Mouse (Mus musculus): Measurements from ENCODE around the gene Hbq1b. TPM values are rescaled to one million over a fixed set of nuclear protein-coding genes. Genes with fewer than 3 reads are reported as not detected.

Hbq1b gene
- total RNA-seq (2022), result 1 to 10 TPM in 2 of 4 experiments, not detected in 2; 1.1 to 2.5 TPM

DNA sequence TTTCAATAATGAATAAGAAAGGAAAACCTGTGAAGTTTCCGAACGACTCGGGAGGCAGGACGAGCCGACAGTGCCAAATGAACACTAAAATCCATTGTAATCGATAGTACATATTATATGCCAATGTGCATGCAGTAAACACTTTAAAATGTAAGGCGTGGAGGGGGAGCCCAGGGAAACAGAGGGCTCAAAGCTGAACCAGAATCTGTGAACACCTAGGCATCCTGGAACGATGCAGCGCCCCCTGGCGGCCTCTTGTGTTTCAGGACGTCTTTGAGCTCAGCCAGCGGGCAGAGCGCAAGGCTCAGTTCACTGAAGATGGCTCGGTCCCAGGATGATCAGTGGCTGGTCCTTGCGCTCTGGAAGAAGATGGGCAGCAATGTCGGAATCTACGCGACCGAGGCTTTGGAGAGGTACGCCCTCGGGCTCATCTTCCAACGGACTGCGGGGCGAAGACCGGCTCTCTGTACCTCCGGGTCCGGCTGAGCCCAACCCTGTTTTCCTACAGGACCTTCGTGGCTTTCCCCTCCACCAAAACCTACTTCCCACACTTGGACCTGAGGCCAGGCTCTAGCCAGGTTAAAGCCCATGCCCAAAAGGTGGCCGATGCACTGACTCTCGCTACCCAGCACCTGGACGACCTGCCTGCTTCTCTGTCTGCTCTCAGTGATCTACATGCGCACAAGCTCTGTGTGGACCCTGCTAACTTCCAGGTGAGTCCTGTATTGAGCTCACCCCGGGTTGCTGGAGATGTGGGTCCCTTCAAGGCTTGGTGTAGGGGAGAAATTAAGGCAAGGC lies at the start of gene Hbq1b:
Hbq1b (plus strand) TSS at position 271 of the 798 bp plus-strand sequence.
- DNase-seq (ENCODE audit: low spot score in 2 of 2), result peak; percentile 69 to 83

DNA sequence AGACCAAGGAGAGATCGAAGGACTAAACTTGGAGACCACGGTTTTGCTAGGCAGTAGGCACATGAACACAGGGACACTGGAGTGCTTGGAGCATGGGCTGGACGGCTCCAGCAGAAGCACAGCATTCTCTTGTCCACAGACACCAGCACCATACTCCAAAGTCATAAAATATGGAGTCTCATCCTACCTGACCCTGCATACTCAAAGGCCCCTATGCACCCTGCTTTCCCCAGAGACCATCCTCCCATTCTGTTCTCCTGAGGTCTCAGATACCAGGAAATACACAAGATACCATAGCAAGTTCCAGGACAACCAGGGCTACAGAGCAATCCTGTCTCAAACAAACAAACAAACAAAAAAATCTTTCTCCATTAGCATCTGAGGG lies 49.4 kb upstream of the Hbq1b start:
- DNase-seq (ENCODE audit: low spot score in 2 of 2), result no peak

DNA sequence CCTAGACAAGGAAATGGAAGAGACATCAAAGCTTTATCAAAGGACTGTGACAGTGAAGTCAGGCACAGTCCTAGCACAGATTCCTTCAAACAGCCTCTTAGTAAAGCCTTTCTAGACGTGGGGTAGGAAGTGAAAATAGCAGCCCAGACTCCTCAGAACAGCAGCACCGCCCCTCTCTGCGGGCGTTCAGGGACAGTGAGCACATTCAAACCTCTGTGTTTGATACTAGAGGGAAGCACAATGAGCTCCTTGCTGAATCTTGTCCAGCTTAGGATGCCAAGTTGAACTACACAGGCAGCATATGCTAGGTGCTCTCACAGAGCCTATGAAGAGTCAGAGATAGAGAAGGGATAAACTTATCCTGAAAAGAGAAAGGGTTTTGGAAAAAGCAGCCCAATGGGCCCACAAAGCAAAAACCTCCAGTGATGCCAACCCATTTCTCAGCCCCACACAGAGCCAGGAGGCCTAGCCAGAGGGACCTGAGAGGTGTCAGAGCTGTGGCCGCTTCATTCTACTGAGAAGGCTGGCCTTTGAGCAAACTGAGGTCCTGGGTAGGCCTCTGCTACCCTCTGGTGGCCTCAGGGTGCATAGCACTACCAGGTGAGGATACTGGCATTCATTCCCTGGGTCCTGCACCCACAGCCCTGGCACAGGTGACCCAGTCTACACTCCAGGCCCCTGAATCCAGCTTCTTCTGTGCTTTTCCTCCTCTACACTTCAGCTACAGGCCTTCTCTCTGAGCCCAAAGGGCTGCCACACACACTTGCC lies 48.5 kb upstream of the Hbq1b start:
- peak in 1 of 2 experiments; percentile 78 for DNase-seq (ENCODE audit: low spot score in 2 of 2)

DNA sequence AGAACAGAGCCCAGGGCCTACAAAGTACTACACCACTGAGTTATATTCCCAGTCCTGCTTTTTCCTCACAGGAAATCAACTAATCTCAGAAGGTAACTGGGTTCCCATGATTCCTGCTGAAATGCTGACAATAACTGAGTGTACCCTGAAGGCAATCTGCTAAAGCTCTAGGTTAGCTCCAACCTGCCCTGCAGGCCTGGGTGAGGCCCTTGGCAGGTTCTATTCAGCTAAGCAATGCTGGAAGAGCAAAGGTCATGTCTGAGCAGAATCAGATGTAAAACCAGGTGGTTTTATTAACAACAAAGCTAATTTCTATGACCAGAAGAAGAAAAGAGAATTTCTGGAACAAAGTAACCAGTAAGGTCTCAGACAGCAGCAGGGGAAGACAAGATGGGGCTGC lies 45.4 kb upstream of the Hbq1b start:
- no peak for DNase-seq (ENCODE audit: low spot score in 2 of 2)

DNA sequence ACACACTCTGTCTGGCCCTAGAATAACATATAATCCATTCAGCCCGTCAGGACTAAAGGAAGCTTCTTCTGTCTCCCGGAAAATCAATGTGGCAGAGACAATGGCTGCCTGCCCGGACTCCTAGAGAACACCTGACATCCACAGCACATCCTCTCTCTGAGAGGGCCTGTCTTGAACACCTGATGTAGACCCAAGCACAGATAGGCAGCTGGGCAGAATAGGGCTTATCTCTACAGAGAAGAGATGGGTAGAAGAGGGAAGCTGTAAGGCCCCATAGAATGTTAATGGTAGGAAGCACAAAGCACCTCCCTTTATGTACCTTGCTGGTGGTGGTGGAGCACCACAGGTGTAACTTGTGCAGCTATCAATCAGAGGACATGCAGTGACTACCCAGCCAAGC lies 44.6 kb upstream of the Hbq1b start:
- DNase-seq (ENCODE audit: low spot score in 2 of 2), result no peak

DNA sequence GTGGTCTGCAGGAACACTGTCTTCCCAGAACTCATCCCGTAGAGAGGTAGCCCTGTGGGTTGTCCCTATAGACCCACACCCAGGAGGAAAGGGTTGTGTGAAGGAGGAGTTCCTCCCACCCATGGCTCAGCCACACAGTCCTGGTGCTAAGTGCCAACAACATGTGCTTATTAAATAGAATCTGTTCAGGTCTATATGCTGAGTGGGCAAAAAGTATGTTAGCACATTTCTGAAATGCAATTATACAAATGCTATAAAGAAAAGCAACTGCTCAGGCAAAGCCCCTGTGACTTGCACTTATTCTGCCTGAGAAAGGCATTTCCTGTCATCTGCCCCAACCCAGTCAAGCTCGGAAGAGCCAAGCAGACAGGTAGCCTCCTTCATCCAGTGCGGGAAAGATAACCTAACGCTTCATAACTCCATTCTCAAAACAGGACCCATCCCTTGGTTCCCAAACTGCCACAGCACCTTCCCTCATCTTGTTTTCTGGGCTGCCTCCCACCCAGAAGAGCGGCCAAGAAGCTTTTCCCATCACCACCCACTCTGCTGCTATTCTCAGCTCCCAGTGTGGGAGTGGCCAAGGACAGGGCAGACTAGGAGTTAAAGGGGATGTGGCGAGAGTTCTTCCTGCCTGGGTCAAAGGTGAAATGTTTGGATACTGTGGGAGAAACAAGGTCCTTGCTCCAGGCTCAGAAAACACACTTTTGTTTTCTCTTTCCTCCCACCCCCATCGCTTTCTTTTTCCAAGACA lies 43.4 kb upstream of the Hbq1b start:
- DNase-seq (ENCODE audit: low spot score in 2 of 2), result no peak

DNA sequence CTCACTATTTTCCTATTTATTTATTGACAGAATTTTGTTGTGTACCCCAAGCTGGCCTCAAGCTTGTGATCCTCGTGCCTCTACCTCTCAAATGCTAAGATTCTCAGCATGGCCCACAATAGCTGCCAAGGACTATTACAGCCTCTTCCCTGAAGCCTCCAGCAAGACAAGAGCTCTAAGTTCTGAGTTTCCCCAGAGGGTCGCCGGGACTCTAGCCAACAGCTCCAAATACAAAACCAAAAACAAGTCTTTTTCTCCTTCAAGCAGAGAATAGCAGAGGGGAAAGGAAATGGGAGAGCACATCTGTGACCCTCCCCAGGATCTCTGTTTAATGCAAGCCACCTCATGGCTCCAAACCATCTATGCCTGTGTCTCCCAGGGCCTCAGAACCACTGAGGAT lies 42.7 kb upstream of the Hbq1b start:
- DNase-seq (ENCODE audit: low spot score in 2 of 2), result no peak

DNA sequence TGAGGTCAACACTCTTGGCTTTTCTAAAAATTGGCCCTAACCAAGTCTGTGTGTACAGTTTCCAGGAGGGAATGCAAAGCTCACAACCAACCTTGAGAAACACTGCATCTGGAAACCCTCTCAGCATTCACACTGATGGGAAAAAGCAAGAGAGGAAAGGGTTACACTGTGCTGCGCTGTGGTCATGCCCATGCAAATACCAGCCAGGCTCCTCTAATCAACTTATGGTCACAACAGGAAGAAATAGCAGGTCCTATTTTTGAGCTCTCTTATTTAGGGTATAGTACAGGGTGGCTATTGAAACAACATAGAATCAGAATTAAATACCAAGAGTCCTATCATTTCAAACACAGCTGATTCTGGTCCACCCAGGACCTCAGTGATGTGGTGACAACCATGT lies 42.1 kb upstream of the Hbq1b start:
- DNase-seq (ENCODE audit: low spot score in 2 of 2), result no peak

DNA sequence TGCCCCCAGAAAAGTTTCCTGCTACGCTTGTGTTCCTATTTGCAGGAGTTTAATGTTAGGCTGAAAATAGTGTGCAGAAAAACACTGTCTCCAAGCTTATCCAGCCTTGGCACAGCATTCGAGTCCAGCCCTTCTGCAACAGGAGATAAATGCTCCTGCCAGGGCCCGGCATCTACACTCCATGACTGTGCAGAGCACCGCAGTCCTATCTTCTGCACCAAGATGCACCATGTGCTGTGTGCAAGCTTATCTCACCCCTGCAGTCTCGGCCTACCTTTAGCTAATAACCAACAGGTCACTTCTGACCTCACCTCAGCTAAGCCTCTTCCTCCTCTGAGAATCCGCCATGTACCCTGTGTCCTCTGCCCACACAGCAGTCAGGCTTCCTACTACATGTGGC lies 41.2 kb upstream of the Hbq1b start:
- DNase-seq (ENCODE audit: low spot score in 2 of 2), result no peak

DNA sequence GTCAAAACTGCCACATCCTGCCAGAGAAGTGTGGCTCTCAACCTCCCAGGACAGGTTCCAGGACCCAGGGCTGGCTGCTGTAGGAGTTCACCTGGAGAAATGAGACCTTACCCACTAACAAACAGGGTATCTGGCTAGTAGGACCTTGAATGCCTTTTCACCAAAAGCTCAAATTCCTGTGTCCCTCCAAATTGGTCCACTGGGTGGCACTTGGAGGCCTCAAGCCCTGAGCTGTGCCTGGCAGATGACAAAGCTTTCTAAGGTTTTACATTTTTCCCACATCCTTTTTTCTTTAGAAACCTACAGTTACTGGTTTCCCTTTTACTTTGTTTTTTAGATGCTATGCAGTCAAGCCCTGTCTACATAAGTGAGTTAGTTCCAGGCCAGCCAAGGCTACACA lies 39.7 kb upstream of the Hbq1b start:
- no peak for DNase-seq (ENCODE audit: low spot score in 2 of 2)

DNA sequence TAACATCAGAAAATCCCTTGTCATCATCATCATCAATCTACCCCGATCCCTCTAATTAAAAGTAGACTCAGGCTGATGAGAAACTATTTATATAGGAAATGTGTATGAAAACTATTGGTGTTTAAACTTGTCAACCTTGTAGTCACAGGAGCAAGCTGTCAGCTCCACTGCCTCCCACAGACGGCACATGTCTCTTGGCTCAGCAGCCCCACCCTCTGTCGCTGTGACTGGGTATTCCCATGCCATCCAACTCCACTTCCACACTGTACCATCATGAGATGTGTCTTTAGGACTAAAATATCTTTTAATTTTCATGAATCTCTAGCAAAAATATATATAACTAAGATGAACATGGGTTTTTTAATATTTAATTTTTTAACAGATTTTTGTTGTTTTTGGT lies 38.4 kb upstream of the Hbq1b start:
- DNase-seq (ENCODE audit: low spot score in 2 of 2), result no peak

DNA sequence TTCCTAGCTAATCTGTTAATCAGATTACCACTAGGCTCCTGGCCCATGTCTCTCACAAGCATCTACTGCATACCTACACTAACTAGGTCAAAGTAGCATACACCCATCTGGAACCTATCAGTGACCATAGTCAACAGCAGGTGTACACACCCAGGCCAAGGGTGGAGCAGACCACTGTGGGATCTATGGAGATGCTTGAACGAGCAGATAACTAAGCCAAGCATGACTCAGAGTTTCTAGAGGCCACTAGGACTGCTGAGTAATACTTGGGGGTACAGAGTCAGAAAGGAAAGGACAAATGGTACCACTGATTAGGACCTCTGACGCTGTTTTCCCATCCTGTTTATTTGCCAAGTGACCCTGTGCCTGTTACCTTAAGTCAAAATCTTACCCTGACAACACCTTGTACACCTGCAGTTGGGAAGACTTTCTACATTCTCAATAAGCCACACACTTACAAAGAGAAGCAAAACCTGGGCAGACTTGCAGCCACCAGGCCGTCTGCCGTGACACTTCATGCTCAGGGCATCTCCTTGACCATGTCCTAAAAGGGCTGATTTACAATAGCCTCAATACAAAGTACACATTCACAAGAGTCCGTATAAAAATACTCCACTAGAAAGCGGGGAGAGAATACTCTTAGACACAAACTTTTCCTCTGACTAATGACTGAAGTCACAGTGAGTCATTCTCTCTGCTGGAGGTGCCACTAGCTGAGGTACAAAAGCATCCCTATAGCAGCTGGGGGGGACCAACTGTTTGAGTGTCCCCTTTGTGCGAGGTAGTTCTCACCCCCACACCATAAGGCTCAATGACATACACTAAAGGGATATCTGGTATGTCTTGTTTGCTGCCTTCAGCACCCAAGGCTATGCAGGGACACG lies 35.6 kb upstream of the Hbq1b start:
- no peak for DNase-seq (ENCODE audit: low spot score in 2 of 2)

DNA sequence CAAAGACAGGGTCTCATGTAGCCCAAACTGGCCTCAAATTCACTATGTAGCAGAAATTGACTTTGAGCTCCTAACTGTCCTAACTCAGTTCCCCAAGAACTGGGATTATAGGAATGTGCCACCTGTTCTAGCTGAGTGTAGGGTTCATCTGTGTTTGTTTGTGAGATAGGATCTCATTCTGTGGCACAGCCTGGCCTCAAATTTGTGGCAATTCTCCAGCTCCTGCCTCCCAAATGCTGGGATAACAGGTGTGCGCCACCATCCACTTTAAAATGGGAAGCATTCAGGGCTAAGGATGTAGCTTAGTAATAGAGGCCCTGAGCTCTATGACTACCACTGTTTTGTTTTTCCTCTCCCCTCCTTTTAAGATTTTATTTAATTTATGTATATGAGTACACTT lies 33.6 kb upstream of the Hbq1b start:
- DNase-seq (ENCODE audit: low spot score in 2 of 2), result no peak

DNA sequence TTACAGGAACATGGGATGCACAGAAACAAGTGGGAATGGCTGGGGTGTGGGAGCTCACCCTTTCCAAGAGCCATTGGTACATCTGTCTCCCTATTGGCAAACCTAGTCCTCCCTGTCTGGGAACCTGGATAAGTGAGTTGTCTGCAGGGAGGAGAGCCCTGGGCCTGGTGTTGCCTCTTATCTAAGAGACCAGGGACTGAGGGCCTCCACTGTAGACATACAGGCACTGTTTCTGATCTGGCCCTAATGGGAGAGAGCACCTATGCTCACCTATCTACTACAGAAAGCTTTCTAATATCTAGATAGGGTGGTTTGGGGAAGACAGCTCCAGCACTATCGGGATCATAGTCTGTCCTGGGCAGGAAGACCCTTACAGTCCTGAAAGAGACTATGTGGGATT lies 30.6 kb upstream of the Hbq1b start:
- no peak for DNase-seq (ENCODE audit: low spot score in 2 of 2)

DNA sequence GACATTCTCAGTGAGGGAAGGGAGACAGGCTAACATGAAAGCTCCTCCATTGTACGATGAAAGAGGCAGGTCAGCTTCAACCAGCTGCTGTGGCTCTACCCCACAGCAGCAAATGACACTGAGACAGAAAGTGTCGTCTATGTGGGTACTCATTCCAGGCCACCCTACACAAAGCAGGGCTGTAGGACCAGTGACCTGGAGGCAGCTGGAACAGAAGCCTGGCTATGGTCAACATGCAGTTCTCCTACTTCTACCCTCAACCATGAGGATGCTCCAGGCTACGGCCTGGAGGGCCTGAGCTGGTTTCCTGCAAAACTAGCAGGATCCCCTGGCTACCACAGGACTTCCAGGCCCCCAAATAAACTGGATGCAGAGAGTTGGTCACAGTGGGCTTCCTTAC lies 30.2 kb upstream of the Hbq1b start:
- no peak for DNase-seq (ENCODE audit: low spot score in 2 of 2)

DNA sequence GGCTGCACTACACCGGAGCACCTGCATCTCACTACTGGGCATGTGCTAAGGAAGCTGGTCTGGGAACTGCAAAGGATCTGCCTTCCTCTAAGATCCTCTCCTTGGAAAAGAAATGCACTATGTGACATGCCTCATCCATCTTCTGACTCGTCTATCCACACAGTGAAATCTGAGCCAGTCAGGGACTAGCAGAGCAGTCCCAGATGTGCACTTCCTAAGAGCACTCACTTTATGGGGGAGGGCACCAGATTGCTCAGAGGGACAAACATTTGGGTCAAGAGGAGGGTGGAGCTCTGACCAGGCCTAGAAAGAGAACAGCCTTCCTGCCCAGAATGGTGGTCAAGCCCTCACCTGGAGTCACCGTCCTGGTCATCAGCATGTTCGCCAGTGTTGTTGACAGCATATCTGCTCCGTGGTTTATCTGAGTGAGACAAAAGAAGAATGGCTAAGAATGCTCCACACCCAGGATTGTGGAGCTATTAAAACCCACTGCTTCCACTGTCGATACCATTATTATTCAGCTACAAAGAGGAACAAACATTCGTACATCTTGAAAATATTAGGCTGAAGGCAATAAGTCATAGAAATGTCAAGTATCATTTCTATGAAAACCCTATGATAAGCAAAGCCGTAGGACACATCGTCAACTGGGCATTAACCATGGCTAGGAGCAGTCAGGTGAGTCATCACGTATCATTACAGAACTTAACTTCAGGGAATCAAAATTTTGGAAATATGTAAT lies 23.9 kb upstream of the Hbq1b start:
- no peak for DNase-seq (ENCODE audit: low spot score in 2 of 2)

DNA sequence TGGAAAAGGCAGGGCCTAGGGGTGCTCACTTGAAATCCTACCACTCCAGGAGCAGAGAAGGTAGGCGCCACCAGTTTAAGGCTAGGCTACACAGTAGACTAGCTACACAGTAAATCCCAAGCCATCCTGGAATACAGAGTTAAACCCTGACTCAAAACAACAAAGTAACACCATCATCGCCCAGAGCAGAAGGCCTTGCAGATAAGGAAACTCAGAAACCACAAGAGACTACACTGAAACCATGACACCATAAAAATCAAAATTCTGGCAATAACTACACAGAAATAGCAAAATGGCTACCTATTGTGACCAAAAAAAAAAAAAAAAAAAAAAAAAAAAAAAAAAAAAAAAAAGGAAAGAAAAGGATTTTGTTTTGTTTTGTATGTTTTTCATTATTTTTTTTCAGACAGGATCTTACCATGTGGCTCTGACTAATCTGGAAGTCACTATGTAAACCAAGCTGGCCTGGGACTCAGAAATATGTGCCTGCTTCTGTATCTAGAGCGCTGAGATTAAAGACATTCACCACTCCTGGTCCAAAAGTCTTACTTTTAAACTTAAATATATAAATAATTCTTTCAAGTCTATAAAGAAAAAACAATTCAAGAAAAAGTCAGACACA lies 21.5 kb upstream of the Hbq1b start:
- no peak for DNase-seq (ENCODE audit: low spot score in 2 of 2)

DNA sequence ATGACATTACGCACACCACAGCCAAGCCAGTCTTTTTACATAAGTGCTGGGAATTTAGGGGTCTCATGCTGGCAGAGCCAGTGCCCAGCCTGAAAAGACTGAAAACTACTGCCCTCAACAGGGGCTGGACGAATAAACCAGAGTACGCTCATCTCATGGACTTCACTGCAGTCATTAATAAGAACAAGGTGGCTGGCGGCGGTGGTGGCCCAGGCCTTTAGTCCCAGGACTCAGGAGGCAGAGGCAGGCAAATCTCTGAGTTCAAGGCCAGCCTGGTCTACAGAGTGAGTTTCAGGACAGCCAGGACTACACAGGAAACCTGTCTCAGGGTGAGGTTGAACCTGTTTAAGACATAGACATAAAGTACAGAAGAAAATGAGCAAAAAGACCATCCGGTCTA lies 20.6 kb upstream of the Hbq1b start:
- no peak for DNase-seq (ENCODE audit: low spot score in 2 of 2)

DNA sequence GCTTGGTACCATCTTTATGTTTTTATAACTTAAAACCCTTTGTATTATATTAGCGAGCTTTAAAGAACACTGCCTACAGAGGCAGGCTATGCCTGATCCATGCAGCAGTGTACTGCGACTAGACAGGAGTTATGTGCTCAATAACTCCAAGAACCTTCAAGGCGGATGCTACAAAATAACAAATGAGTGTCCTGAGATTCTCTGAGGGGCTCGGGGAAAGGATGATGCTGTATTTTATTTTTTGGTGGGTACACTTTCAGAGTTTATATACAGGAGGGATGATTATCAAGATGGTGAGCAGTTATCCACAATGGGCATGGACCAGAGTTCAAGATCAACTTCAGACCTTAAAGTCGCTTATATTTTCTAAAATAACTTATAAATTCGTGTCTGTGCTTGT lies 20.0 kb upstream of the Hbq1b start:
- no peak for DNase-seq (ENCODE audit: low spot score in 2 of 2)

All from layer of hippocampus, adult 8-10 months (tissue).